Mouse (Mus musculus): ENCODE results near the gene Lrp8.

The Lrp8 gene

DNA sequence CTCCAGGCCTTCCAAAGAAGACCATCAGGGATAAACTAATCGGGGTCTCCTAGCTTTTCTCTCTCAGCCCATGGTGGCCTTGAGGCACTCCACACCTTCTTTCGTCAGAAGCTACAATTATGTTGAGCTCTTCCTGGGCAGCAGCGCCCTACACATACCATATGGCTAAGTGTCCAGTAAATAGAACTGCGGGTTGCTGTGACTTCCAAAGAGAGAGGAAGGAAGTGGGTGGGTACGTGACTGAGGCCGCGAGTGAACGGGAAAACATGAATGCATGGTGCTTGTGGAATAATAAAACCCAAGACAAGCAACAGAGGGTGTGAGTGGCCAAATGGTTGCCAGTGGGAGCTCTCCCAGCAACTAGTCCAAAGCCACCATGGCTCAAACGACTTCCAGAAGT, 47.6 kb downstream of the Lrp8 start:
- DNase-seq: no peak

DNA sequence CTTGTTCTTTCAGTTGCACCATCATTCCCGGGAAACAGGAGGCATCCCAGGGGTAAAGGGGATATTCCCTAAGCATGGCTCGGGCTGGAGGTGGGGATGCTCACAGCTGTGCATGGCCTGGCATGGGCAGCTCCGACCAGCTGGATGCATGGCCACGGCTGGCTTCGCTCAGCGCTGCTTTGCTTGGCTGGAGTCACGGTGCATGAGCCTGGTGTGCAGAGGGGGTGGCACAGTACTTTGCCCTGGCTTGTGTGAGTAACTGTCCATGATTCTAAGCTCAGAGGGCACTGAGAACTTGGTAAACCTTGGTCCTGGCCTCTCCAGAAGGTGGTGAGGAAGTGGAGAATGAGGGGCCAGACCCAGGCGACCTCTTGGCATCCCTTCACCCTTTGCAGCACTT, 48.0 kb downstream of the Lrp8 start:
- DNase-seq: no peak

DNA sequence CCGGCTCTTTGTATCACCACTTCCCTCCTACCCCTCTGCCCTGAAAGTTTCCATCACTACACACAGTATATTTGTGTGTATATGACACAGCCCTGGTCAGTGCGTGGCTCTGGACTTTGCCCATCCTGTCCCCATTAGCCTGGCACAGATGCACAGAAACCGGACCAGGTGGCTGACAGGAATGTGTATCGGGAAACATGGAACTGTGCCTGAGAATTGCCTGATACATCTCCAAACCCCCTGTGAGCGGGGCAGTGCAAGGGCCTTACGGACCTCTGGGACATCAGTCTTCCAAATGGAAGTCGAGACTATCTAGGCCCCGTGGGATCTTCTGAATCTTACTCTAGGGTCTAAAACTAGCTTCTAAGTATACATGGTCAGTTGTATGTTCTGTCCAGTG, 51.3 kb downstream of the Lrp8 start:
- DNase-seq: no peak

DNA sequence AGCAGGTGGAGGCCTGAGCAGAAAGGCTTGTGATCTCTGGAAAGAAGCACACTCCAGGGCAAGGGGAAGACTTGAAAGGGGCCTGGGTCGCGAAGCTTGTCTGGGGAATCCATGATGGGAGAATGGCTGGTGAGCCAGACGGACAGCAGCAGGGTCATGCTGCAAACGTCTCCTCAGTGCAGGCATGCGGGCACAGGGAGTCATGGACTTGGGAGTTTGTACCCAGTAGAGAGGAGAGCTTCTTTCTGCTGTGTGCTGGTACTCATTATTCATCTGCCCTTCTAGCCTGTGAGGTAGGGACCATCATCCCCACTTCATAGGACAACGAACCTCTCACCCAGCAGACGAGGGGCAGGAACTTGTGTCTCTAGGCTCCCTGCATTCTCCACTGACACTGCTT, 51.8 kb downstream of the Lrp8 start:
- DNase-seq: no peak

DNA sequence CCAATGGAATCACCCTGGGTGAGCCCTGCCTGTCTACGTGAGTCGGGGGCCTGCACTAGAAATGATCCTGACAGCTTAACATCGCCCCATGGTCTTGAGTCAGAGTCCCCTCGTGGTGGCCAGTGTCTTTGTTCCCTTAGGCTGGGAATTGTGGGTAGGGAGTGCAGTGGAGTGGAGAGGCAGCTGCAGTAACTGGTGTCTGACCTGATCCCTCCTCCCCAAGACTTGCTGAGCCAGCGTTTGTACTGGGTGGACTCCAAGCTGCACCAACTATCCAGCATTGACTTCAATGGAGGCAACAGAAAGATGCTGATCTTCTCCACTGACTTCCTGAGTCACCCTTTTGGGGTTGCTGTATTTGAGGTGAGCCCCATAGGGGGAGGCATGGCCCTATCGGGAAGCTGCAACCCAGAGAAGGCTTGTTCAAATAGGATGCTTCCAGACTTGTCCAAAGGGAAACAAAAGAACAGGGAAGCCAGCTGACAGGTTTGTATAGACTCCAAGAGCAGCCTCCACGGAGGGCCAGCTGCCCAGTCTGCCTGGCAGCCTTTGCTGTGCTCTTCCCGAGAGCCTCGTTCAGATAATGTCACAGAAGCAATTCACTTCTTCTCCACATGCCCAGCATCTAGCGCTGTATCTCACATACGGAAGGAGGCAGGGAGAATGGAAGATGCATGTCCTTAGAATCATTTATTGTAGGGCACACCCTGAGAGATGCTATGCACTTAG, 55.1 kb downstream of the Lrp8 start:
- no peak for DNase-seq

GRCm38 (mm10) chr4:107858995-107859394, 56.9 kb downstream of the Lrp8 start:
- DNase-seq: no peak

GRCm38 (mm10) chr4:107864866-107865265, 62.8 kb downstream of the Lrp8 start:
- no peak for DNase-seq

DNA sequence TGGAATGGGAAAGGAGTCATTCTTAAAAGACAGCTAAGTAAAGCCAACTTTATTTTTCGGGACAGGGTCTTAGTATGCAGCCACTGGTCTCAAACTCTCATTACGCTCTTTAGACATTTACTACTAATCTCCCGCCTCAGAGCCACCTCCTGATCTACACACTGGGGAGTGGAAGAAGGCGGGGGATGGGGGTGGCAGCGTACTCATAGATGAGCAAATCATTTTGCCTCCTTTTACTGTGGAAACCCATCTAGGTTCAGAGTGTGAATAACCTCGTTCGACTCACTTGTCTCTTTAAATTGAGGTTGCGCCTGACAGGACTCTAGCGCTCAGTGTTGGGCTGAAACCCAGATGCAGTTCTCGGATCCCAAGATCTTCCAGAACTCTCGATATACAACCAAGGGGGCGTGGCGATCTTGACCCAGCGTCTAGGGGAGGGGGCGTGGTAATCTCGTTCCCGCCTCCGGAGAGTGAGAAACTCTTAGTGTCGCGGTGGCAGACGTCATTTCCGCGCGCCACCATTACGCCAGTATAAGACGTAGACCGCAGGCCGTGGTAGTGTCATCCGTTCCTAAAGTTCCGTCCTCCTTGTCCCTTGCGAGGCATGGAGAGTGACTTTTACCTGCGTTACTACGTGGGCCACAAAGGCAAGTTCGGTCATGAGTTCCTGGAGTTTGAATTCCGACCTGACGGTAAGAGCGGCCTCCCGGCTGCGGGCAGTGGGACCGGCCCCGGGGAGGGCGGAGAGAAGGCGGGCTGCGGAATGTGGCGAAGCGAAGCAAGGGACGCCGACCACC, 77.4 kb downstream of the Lrp8 start, which contains the start of gene Magoh:
Gene Magoh (plus strand): TSS at position 502 of the 797 bp plus-strand sequence.
- peak; percentile 96 for DNase-seq

DNA sequence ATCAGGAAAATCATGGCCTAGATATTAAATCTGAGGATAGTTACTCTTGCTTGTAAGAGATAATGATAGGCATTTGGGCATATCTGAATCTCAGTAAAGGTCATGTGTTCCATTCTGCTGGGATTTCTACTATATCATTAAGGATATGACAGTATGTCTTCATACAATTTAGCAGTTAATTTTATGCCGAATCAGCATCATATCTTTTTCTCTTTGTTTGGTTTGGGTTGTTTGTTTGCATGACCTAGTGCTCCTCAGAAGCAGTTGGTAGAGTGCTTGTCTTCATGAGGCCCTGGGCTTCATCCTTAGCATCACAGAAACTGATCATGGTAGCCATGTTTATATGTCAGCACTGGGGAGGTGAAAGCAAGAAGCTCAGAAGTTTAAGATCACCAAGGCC, 79.6 kb downstream of the Lrp8 start:
- no peak for DNase-seq

DNA sequence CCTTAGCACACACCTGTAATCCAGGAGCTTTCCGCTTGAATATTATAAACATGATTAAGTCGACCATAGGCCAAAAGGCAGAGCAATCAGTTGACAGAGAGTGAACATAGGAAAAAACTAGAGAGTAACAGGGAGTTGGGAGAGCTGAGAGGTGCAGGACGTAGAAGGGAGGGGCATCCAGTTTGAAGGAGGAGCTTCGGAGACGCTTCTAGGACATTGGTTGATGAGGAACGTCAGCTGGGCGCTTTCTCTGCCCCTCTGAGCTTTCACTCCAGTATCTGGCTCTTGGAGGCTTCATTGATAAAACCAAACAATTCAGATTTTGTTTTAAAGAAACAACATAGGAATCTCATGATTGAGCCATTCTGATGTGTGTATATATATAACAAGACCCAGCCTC, 84.3 kb downstream of the Lrp8 start:
- DNase-seq: no peak

- DNase-seq: no peak
These were observed 87.3 kb downstream of the Lrp8 start for GRCm38 (mm10) chr4:107889385-107889730.

DNA sequence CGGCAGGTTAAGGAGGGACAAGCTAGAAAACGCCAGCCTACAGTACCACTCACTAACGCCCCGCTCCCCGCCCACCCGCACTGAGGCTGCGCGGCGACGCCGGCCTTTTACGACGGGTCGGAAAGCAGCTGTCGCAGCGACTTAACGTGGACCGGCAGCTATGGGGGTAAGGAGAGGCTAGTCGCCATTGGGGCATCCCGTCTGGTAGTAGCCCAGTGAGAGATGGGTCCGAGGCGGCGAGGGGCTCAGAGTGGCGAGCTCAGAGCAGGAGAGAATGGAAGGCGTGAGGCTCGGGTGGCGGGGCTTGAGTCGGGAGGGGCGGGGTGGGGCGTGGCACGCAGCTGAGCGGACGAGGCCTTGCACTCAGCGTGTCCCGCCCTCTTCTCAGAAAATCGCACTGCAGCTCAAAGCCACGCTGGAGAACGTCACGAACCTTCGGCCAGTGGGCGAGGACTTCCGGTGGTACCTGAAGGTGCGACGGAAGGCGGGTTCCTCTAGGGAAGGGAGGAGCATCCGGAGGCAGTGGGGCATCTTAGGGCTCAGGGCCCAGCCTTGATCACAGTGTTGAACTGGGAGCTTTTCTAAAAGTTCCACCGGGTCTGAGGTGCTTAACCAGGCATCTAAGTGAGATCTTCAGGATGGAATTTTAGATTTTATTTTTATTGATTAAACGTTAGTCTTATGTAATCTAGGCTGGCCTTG, 87.8 kb downstream of the Lrp8 start, which contains the start of gene 0610037L13Rik:
Gene 0610037L13Rik (plus strand): TSS at position 83 of the 702 bp plus-strand sequence.
- peak; percentile 91 for DNase-seq

DNA sequence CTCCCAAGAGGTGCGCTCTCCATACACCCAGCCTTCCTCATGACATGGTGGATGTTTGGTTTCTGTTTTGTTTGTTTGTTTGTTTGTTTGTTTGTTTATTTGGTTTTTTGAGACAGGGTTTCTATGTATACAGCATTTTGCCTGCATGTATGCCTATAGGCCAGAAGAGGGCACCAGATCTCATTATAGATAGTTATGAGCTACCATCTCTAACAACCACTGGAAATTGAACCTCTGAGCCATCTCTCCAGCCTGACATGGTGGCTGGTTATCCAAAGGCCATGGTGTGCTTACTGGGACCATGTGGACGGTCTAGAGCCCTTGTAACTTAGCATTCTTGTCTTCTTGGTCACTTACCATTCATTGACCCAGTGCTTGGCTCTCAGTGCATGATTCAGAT, 90.6 kb downstream of the Lrp8 start:
- no peak for DNase-seq

GRCm38 (mm10) chr4:107899211-107899927, 97.3 kb downstream of the Lrp8 start:
- no peak for DNase-seq

GRCm38 (mm10) chr4:107900206-107900605, 98.1 kb downstream of the Lrp8 start:
- DNase-seq: no peak

DNA sequence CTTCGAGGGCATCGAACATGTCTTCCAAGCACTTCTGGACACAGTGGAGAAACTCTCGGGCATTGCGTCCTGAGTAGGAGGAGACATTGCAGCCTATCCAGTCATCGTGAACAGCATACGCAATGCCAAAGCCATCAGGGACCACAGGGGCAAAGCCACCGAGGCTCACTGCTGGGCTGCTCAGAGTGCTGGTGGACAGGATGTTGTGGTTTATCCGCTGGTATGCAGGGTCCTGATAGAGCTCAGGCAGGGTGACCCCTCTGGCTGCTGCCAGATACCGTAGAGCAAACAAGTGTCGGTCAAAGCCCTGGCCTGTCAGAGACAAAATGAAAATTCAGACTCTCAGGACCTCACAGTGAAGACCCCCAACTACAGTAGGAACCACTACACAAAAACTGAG, 102.2 kb downstream of the Lrp8 start:
- no peak for DNase-seq

- DNase-seq: no peak
These were observed 104.5 kb downstream of the Lrp8 start for GRCm38 (mm10) chr4:107906561-107906960.

DNA sequence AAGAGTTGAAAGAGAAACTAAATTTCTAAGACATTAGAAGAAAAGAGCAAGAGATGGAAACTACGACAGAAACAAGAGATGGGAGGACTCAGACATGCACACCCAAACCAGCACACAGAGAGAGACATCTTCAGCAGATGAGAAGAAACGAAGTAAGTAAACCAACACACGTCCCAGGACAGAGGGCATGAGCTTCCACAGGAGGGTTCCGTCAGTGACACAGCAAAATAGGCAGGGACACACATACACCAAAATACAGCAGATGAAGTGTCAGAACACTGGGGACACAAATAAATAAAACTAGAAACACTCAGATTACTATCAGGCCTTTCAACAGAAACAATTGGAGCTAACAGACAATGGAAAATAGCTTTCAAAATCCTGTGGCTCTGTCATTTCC, 108.0 kb downstream of the Lrp8 start:
- no peak for DNase-seq

GRCm38 (mm10) chr4:107920336-107920735, 118.3 kb downstream of the Lrp8 start:
- no peak for DNase-seq

DNA sequence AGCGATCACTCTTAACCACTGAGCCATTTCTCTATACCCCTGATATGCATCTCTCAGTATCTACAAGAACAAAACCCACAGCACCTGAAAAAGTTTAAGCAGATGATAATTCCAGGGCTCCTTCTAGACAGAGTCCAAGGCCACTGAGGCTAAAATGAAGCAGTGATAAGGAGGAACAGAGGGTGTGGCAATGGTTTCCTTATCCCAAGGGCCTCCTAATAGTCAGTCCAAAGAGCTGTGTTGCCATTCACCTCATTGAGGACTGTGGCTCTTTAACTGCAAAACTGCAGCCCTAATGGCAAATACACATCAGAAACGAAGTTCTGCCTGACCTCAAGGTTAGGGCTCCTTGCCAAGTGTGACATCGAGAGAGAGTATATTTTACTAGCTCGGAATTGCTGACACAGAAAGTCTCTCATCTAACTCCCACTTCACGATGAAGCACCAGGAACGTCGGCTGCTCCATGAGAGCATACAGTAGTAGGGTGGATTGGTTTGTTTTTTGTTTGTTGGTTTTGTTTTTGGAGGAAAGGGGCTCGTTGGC, 119.2 kb downstream of the Lrp8 start:
- DNase-seq: no peak

DNA sequence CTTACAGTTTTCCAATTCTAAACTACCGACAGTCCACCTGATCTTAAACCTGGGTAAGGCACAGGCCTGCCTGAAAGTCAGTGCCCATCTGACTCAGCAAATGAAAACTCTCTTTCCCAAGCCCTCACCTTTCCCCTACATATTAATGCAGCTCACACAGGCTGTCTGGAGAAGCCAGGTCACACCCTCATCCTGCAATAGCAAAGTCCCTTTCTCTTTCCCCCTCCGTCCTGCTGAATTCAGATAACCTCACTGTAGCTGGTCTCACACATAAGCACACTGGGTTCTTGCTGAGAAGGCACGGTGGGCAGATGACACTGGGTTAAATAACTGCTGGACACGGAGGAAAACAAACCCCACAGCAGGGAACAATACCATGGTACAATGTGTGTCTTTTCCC, 119.9 kb downstream of the Lrp8 start:
- DNase-seq: no peak

DNA sequence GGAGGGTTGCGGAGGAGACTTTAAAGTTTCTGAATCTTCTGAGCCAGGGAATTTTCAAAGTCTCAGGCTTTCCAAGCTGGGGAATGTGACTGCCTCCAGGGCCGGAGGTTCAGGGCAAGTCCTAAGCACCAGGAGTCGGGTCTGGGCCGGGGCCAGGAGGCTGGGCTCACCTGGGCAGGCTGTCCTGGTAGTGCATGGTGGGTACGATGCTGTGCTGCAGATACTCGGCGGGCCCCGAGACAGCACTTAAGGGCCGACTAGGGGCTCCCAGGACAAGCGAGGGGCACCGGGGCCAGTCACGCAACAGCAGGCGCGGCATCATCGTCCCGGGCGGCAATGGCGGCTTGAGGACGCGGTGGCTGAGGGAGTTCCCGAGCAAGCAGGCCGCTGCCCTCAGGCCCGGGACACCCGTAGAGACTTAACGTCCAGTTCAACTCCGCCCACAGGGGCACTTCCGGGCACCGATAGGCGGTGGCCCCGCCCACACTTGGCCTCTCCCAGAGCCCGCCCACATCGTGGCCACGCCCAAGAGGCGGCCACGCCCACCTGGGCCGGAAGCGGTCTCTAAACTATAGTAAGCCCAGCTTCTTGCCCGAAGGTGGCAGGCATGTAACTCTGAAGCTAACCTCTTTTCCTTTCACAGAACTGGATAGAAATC, 121.2 kb downstream of the Lrp8 start, which contains the start of gene Cpt2:
Gene Cpt2 (minus strand): TSS at position 466 of the 658 bp plus-strand sequence.
- peak; percentile 74 for DNase-seq

Data from right cerebral cortex, postnatal 4 days (tissue).